Mouse (Mus musculus) kidney, embryonic 16.5 days (tissue): Measurements from ENCODE around the gene Gm15517. TPM values are rescaled to one million over a fixed set of nuclear protein-coding genes. Genes with fewer than 3 reads are reported as not detected.
"Not testable (repeated sequence)": the region's sequence is repeated elsewhere in the genome, so short reads cannot be mapped to it uniquely, and the experiment has no call there.

Source experiments
- ATAC-seq: fragments of 200-750 bp; cut with Nextera tagmentation; 2 replicates; pipeline ENCODE4 v1.8.0; 2017; ENCODE audit warnings: moderate TSS enrichment; ENCODE audit not compliant: low FRiP score, low TSS enrichment
- H3K27ac ChIP-seq: fragments of 300-500 bp; sonication (generic); 2 replicates; pipeline ENCODE4 v1.5.1; 2014; ENCODE audit warnings: low read length
- H3K27me3 ChIP-seq: fragments of 300-500 bp; sonication (generic); 2 replicates; pipeline ENCODE4 v1.6.1; 2014; ENCODE audit warnings: low read length, control low read depth, mixed read lengths; ENCODE audit not compliant: insufficient read depth
- H3K36me3 ChIP-seq: fragments of 300-500 bp; sonication (generic); 2 replicates; pipeline ENCODE4 v1.6.1; 2014; ENCODE audit warnings: low read length, control low read depth, mixed read lengths; ENCODE audit not compliant: insufficient read depth
- H3K4me1 ChIP-seq: fragments of 300-500 bp; sonication (generic); 2 replicates; pipeline ENCODE4 v1.6.1; 2014; ENCODE audit warnings: low read length, control low read depth, mixed read lengths; ENCODE audit not compliant: insufficient read depth
- H3K4me2 ChIP-seq: fragments of 300-500 bp; sonication (generic); replicated peaks from 2 replicates; pipeline ENCODE4 v1.6.1; 2014; ENCODE audit warnings: low read depth, low read length
- H3K4me3 ChIP-seq: fragments of 300-500 bp; sonication (generic); 2 replicates; pipeline ENCODE4 v1.5.1; 2014; ENCODE audit warnings: mild to moderate bottlenecking, low read length
- H3K9ac ChIP-seq: fragments of 300-500 bp; sonication (generic); replicated peaks from 2 replicates; pipeline ENCODE4 v1.6.1; 2014; ENCODE audit warnings: low read length
- H3K9me3 ChIP-seq: fragments of 300-500 bp; sonication (generic); 2 replicates; pipeline ENCODE4 v1.6.1; 2016; ENCODE audit warnings: low read length, control low read depth
- WGBS: fragments of 180-500 bp; shearing (Covaris S2); extraction: QIAGEN DNeasy Blood & Tissue Kit; methylation state at CpG from one replicate; pipeline ENCODE4 v1.1.7; 2014; 5-methylcytosine and 5-hydroxymethylcytosine counted together
- polyA plus RNA-seq: library from polyadenylated mRNA; unstranded; fragments of >200 nt; fragmentation: Nextera tagmentation; extraction: Ambion mirVana; gene quantifications from 2 replicates; pipeline ENCODE4 v1.2.1, GENCODE M21; 2015

The Gm15517 gene
- polyA plus RNA-seq = not detected in 2 replicates

DNA sequence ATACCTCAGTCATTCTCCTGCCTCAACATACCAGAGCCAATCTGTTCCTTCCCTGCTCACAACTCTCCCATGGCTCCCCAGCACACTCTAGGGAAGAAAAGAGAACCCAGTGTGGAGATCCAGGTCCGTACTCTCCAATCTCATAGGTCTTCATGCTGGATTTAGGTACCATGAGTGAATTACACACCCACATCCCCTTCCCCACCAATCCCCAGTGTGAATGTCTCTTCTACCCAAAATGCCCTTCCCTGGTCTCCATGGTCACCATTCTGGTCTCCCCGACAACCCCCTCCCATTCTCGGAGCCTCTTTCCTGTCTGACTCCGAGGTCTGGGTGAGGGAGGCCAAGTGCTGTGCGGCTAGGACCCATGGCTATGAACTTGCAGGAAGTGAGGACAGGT lies at the start of gene Gm15517:
TSS of gene Gm15517 (plus strand) at position 301 of the 400 bp plus-strand sequence.
- Histone ChIP-seq H3K36me3 (no peaks in the 10 kb centered on the region), H3K4me3 (no peak within 1 kb of the TSS), H3K4me1 (0 out of 2 replicates have a peak, but pooled peaks cover 4% of the 10 kb centered on the region), H3K9ac (no peak within 1 kb of the TSS), H3K27ac (no peak within 1 kb of the TSS), H3K4me2 (no peak within 1 kb of the TSS), H3K27me3 (peaks cover 16% of the 10 kb centered on the region), H3K9me3 (no peaks in the 10 kb centered on the region)
- ATAC-seq = no peak
- 48% methylated on average over 5 of the region's 5 CpGs for WGBS

DNA sequence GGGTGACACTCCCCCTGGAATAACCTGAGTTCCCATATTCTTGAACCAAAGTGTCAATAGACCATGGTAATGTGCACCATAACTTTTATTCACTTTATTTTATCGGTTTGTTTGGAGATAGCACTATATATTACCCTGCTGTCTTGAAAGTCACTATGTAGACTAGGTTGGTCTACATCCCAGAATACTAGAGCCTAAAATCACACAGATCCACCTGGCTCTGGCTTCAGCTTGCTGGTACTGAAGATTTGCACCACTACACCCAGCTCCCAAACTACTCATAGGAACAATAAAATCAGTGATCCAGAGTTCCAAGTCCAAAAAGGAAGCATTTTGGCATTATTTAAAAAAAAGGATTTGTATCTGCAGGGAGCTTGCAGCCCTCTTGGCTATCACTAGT lies 45.6 kb upstream of the Gm15517 start, which contains the start of gene Klk1b5:
TSS of gene Klk1b5 (plus strand) at position 301 of the 400 bp plus-strand sequence.
- no peak within 1 kb of the TSS for H3K4me3 ChIP-seq
- WGBS = 80% methylated on average over 1 of the region's 1 CpGs
- no peaks in the 10 kb centered on the region for H3K9me3 ChIP-seq
- H3K4me2 ChIP-seq = no peak within 1 kb of the TSS
- no peak for ATAC-seq
- H3K27me3 ChIP-seq = no peaks in the 10 kb centered on the region
- no peaks in the 10 kb centered on the region for H3K36me3 ChIP-seq
- H3K9ac ChIP-seq = no peak within 1 kb of the TSS
- H3K27ac ChIP-seq = no peak within 1 kb of the TSS
- H3K4me1 ChIP-seq = no peaks in the 10 kb centered on the region

DNA sequence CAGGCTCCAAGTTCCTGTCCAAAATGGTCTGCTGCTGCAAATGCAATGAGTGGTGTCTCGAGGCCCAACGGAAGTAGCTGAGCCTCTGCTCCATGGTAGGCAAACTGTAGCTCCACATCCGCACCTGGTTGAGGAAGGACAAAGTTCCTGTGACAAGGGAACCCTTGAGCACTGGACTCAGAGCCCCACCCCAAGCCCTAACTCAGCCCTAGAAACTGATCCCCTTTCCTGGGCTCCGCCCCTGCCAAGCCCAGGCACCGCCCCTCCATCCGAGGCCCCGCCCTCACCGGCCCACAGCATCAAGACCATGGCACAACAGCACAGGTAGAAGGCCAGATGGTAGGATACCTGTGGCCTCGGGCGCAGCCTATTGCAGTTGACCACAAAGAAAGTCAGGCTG lies 39.6 kb upstream of the Gm15517 start:
- H3K36me3 ChIP-seq, H3K27me3 ChIP-seq, H3K9ac ChIP-seq, H3K4me1 ChIP-seq, H3K4me3 ChIP-seq, H3K27ac ChIP-seq, H3K9me3 ChIP-seq, ATAC-seq, H3K4me2 ChIP-seq: not testable (repeated sequence)
- WGBS = 57% methylated on average over 8 of the region's 10 CpGs

DNA sequence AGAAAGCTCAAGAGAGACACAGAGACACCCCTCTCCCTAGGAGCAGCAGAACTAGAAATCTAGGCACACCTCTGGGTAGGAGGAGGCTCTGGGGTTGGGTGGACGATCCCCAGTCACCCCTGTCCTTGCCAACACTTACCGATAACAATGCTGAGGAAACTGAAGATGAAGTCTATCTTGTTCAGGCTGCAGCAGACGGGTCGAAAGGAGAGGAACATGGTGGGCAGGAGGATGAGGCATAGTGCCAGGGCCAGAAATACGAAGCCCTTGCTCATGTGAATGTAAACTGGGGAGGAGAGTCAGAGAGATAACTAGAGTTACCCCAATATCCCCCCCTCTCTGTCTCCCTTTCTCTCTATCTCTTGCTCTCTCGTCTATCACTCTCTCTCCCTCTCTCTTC lies 38.9 kb upstream of the Gm15517 start:
- H3K4me1 ChIP-seq, H3K9ac ChIP-seq, H3K27me3 ChIP-seq, H3K4me3 ChIP-seq, H3K36me3 ChIP-seq, H3K9me3 ChIP-seq, ATAC-seq, H3K27ac ChIP-seq, H3K4me2 ChIP-seq: not testable (repeated sequence)
- whole genome bisulfite sequencing = 84% methylated on average over 6 of the region's 6 CpGs

DNA sequence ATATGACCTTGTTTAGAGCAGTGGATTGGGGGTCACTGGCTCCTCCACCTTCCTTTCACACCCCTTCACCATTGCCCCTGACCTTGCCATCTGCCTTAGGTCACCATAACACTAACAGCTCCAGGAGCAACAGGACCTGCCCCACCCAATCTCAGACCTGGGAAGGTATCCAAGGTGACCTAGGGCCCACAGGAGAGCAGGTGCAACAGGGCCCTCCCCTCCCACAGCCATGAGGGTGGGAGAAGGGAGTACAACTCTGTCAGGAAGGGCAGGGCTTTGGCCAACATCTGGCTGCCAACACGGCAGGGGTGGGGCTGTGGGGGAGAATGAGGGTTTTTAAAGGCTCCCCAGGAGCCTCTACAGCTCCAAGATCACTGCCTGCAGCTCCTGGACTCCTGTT lies 36.2 kb upstream of the Gm15517 start, which contains the start of gene Klk1:
TSS of gene Klk1 (plus strand) at position 285 of the 400 bp plus-strand sequence.
- no peak within 1 kb of the TSS for H3K27ac ChIP-seq
- no peak within 1 kb of the TSS for H3K4me2 ChIP-seq
- no peak within 1 kb of the TSS for H3K9ac ChIP-seq
- no peaks in the 10 kb centered on the region for H3K36me3 ChIP-seq
- H3K4me3 ChIP-seq = no peak within 1 kb of the TSS
- WGBS = 36% methylated on average over 1 of the region's 1 CpGs
- no peak for ATAC-seq
- H3K4me1 ChIP-seq = no peaks in the 10 kb centered on the region
- no peaks in the 10 kb centered on the region for H3K27me3 ChIP-seq
- H3K9me3 ChIP-seq = no peaks in the 10 kb centered on the region

DNA sequence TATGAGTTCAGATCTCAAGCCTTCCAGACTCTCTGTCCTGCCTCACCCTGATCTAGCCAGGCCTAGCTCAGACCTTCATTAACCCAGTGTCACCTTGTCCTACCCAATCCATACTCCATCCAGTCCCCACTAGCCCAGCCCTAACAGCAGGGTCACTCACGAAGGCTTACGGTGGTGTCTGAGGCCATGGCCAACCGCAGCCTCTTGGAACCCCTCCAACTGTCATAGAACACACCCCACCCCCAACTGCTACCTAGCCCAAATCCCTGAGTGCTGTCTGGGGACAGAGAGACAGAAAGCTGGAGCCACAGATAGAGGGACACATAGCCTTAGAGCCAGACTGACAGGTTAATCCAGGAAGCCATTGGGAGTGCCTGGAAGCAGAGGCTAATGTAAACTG lies 25.3 kb upstream of the Gm15517 start, which contains the start of gene Gm36864:
TSS of gene Gm36864 (plus strand) at position 269 of the 400 bp plus-strand sequence.
- Histone ChIP-seq H3K9ac (no peak within 1 kb of the TSS), H3K4me1 (no peaks in the 10 kb centered on the region), H3K4me3 (no peak within 1 kb of the TSS), H3K4me2 (no peak within 1 kb of the TSS), H3K9me3 (no peaks in the 10 kb centered on the region), H3K27ac (no peak within 1 kb of the TSS), H3K36me3 (no peaks in the 10 kb centered on the region), H3K27me3 (no peaks in the 10 kb centered on the region)
- 87% methylated on average over 3 of the region's 3 CpGs for WGBS
- ATAC-seq = no peak

DNA sequence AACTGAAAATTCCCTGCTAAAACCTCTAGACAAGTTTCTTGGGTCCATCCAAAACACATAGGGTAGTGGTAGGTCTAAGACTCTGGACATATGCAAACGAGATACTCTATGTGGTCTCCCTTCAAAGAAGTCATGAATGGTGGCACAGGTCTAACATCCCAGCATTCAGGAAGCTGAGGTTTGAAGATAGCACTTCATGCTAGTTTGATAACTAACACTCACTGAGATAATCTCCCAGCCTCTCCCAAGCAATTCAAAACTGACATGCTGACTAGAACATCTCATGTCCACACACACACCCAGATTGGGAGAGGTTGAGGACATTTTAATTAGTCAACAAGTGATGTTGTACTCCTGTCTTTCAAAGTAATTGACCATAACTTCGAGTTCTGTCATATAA lies 21.3 kb upstream of the Gm15517 start:
- no peak overlapping the region for H3K27ac ChIP-seq
- no peak overlapping the region for H3K9ac ChIP-seq
- H3K4me3 ChIP-seq = no peak overlapping the region
- no peaks in the 10 kb centered on the region for H3K36me3 ChIP-seq
- no peak for ATAC-seq
- H3K4me2 ChIP-seq = no peak overlapping the region
- WGBS = 54% methylated on average over 2 of the region's 2 CpGs
- H3K9me3 ChIP-seq = no peaks in the 10 kb centered on the region
- H3K27me3 ChIP-seq = no peaks in the 10 kb centered on the region
- no peaks in the 10 kb centered on the region for H3K4me1 ChIP-seq

DNA sequence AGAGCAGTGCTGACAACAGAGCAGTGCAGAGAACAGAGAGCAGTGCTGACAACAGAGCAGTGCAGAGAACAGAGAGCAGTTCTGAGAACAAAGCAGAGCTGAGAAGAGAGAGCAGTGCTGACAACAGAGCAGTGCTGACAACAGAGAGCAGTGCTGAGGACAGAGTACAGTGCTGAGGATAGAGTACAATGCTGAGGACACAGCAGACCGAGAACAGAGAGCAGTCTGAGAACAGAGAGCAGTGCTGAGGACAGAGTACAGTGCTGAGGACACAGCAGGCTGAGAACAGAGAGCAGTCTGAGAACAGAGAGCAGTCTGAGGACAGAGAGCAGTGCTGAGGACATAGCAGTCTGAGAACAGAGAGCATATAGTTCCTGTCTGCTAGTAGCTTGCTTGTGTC lies 20.5 kb upstream of the Gm15517 start:
- Histone ChIP-seq H3K27me3 (no peaks in the 10 kb centered on the region), H3K36me3 (no peaks in the 10 kb centered on the region), H3K9ac (no peak overlapping the region), H3K4me1 (peaks cover 6% of the 10 kb centered on the region; the same call in 1 of the 2 replicates), H3K4me3 (no peak overlapping the region), H3K9me3 (no peaks in the 10 kb centered on the region), H3K27ac (no peak overlapping the region), H3K4me2 (no peak overlapping the region)
- WGBS = 50% methylated on average over 1 of the region's 1 CpGs
- no peak for ATAC-seq

DNA sequence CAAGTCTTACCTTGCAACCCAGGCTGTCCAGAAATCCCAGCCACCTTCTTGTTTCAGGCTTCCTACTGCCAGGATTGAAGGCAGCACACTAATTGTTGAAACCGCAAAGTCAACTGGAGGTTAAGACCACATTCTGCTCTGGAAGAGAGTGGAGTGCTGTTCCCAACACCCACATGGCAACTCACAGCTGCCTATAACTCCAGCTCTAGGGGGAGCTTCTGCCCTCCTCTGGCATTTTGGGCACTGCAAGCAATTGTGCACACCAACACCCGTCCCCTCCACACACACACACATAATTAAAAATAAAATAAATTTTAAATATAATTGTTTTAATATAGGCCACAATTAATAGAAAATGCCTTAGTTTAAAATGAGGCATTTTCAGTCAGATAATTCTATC lies 20.1 kb upstream of the Gm15517 start:
- Histone ChIP-seq H3K36me3 (no peaks in the 10 kb centered on the region), H3K27me3 (no peaks in the 10 kb centered on the region), H3K4me1 (peaks cover 6% of the 10 kb centered on the region; the same call in 1 of the 2 replicates), H3K4me3 (no peak overlapping the region), H3K9ac (no peak overlapping the region), H3K27ac (no peak overlapping the region), H3K4me2 (no peak overlapping the region), H3K9me3 (no peaks in the 10 kb centered on the region)
- WGBS = 73% methylated on average over 2 of the region's 2 CpGs
- no peak for ATAC-seq

DNA sequence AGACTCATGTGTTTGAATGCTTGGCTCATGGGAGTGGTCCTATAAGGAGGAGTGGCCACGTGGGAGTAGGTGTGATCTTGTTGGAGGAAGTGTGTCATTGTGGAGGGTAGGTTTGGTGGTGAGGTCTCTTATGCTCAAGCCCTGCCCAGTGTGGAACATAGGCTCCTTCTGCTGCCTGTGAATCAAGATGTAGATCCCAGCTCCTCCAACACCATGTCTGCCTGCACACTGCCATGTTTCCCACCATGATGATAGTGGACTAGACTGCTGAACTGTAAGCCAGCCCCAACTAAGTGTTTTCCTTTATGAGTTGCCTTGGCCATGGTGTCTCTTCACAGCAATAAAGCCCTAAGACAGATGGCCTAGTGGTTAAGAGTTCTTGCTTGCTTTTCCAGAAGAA lies 17.2 kb upstream of the Gm15517 start:
- no peak overlapping the region for H3K4me3 ChIP-seq
- no peak overlapping the region for H3K27ac ChIP-seq
- no peak overlapping the region for H3K4me2 ChIP-seq
- ATAC-seq = no peak
- 54% methylated on average over 1 of the region's 1 CpGs for WGBS
- peaks cover 20% of the 10 kb centered on the region for H3K4me1 ChIP-seq
- H3K36me3 ChIP-seq = peaks cover 8% of the 10 kb centered on the region
- no peaks in the 10 kb centered on the region for H3K9me3 ChIP-seq
- no peak overlapping the region for H3K9ac ChIP-seq
- no peaks in the 10 kb centered on the region for H3K27me3 ChIP-seq
